Mouse (Mus musculus) heart, postnatal 0 days (tissue): ENCODE results near the gene Cds1.

ENCODE experiments used
- CTCF ChIP-seq: IDR thresholded peaks from 2 replicates; pipeline ENCODE4 v1.5.1; 2016; ENCODE audit warnings: antibody characterized with exemption, control low read depth, low read depth
- EP300 ChIP-seq: IDR thresholded peaks from 2 replicates; pipeline ENCODE4 v1.6.1; 2016; ENCODE audit warnings: antibody characterized with exemption, low read depth

DNA sequence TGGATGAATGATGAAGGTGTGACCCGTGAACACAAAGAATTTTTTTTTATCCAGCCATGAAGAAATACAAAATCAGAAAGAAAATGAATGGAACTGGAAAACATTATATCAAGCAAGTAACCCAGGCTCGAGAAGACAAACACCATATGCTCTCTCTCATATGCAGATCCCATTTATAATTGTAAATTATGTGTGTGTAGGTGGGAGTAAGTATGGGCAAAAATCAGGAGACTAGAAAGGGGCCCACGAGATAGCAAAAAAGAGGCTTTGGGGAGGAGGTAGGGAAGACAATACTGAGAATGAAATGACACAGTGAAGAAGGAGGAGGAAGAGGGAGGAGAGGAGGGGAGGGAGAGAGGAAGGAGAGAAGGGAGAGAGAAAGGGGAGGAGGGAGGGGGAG lies 27.6 kb upstream of the Cds1 start:
- no peak for TF ChIP-seq CTCF
- TF ChIP-seq EP300: no peak
